Mouse (Mus musculus) retina, postnatal 1 day (tissue): ENCODE data around the gene Dvl2.

Experiments
- DNase-seq: peaks from one replicate; pipeline ENCODE4 v3.0.0-alpha.2; 2012

Gene Dvl2

DNA sequence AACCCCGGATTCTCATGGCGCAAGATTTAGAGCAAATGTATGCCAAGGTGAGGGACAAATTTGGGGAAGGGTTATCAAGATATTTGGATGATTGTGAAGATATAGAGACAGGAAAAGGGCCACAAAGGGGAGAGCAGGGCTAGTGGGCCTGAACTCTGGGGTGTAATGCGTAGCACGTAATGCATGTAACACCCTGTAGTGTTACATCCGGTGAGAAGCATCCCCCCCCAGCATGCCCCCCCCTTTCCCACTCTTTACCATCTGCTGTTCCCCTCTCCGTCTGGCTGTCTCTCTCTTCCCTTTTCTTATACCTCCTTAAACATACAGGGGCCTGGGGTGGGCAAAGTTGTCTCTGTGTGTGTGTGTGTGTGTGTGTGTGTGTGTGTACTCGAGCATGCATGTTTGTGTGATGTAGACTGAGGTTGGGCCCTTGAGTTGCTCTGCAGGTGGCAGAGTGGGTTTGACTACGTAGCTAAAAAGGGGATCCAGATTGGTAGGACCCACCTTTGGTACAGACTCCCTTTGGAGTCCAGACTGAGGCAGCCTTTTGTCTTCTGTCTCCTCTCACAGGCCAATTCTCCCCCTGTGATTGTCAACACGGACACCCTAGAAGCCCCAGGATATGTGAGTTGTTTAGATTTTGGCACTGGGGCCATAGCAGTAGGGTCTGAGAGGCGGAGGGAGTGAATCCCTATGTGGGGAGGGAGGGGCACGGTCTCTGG is 29.6 kb downstream of the Dvl2 start:
- DNase-seq = no peak

DNA sequence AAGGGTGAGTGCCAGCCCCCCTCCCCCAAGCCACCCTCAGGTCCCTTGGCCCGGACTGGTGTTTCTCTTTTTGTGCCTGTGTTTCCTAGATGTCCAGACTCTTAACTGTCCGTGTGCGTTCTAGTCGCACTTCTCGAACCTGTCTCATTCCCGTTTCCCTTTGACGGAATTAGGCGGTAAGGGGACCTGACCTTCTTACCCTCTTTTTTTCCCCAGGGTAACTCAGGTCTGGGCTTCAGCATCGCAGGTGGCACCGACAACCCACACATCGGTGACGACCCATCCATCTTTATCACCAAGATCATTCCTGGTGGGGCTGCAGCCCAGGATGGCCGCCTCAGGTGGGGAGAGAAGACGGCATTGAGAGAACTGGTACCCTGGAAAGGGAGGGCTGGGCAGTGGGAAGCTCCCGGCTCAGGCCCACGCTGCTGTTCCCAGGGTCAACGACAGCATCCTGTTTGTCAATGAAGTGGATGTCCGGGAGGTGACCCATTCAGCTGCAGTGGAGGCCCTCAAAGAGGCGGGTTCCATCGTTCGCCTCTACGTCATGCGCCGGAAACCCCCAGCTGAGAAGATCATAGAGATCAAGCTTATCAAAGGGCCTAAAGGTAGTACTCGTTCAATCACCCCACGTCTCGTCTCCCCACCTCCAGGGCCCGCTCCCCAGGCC is 30.4 kb downstream of the Dvl2 start:
- DNase-seq = no peak

- no peak for DNase-seq
Observed at GRCm38 (mm10) chr11:70031321-70031670, 30.9 kb downstream of the Dvl2 start.

GRCm38 (mm10) chr11:70038174-70038573 is 37.8 kb downstream of the Dvl2 start:
- DNase-seq = no peak

GRCm38 (mm10) chr11:70039631-70040030 is 39.2 kb downstream of the Dvl2 start:
- no peak for DNase-seq

- no peak for DNase-seq
Observed at GRCm38 (mm10) chr11:70040184-70040583, 39.8 kb downstream of the Dvl2 start.

DNA sequence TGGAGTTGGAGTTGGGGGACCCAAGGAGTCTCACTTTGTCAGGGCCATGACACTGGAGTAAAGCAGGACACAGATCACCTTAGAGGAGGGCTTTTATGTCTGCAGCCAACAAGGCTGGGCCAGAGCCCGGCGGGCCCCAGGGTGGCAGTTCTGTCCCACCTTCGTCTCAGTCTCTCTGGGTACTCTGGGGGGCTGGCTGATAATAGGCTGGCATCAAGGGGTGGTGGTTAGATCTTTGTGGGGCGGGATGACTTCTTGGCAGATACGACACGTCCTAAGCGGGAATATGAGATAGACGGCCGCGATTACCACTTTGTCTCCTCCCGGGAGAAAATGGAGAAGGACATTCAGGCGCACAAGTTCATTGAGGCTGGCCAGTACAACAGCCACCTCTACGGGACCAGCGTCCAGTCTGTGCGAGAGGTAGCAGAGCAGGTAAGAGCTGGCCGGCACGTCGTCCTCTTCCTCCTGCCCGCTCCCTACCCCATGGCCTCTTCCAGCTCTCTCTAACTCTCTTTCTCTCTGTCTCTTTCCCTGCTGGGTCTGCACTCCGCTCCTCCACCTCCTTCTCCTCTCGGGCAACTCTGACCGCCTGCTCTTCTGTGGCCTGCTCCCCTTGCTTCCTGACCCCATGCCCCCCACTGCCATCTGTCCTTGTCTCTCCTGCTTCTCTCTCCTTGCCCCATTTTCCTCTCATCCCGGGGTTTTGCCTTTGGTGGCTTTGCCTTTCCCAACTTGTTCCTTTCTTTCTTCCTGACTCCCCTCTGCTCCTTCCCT is 42.1 kb downstream of the Dvl2 start:
- no peak for DNase-seq

DNA sequence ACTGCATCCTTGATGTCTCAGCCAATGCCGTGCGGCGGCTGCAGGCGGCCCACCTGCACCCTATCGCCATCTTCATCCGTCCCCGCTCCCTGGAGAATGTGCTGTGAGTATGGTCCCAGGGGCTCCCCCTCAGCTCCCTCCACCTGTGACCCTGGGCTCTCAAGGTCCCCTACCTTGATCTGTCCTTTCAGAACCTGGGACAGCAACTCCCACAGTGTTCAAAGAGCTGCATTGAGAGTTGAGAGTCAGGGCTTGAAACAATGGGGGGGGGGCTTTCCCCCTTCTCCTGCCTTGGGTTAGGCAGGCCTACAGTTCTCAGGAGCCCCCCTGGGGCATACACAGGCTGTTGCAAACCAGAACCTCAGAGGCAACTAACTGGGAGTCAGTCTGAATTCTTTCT is 43.3 kb downstream of the Dvl2 start:
- no peak for DNase-seq

DNA sequence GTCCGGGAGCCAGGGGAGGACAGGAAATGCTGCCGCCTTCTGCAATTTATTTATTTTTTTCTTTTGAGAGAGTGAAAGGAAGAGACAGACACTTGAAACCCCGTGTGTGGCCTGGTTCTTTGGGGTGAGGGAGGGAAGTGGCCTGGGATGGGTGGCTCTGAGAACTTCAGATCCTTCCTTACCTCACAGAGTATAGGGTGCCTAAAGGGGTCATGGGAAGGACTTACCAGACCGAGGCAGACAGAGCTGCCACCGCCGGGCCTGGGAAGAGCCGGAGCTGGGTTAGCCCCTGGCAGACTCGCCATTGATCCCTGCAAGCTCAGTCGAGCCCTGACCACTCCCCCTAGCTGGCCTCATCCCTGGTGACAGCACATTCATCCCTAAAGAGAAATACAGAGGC is 45.0 kb downstream of the Dvl2 start:
- peak; percentile 15 for DNase-seq

GRCm38 (mm10) chr11:70049366-70049765 is 49.0 kb downstream of the Dvl2 start:
- DNase-seq = no peak

DNA sequence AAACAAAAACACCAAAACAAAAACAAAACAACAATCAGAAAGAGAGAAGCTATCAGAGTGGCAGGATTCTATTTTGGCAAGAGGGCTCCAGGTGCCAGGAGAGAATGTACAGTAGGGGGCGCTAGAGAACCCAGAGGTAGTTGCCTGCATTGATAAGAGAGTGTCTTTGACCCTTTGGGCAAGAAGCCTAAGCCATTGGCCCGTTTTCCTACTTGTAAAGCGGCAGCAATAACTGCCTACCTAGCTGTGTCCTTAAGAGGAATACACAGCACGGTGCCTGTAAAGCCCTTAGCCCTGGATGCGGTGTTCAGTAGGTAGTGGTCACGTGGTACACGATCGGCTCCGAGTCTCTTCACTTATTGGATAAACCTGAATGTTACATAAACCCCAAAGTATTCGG is 49.4 kb downstream of the Dvl2 start:
- no peak for DNase-seq

DNA sequence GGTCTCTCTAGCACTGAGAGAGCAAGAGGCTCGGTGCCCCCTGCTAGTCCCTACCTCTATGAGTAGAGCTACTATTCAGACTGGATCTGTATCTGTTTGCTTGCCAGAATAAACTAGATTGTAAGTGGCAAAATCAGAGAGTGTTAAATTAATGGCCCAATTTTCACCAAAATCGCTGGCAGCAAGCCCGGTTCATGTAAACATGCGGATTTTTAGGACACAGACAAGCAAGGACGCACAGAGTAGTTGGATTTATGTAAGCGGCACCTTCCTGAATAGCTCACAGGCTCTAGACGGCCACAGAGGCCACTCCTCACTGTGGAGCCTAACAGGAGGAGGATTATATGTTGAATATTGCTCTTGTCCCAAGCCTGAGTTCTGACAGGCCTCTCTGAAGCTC is 52.8 kb downstream of the Dvl2 start:
- DNase-seq = no peak

DNA sequence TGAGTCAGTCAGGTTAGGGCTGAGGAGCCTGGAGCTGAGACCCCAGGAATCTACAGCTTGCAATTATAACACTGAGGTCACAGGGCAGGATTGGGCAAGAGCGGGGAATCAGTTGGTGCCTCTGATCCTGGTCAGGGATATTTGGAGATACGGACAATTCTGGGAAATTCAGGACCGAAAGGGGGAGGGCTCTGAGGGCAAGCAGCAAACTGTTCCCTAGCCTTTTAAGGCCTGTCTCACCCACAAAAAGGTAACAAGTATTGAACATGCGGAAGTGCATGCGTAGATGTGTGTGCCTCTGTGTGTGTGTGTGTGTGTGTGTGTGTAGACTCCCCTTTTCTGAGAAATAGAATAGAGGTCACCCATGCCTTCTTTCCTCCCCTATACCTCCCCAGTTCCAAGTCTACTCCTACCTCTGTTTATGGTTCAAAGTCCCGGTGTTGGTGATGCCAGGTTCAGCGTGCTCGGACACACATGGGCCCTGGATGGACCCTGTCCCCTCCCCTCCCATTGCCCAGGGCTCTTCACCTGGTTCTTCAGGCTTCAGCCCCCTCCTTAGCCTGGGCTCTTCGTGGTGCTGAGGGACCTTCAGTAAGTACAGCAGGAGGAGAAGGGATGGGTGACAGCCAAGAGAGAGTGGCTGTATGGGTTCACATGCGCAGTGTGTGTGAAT is 53.6 kb downstream of the Dvl2 start, which contains the start of gene Asgr1:
TSS of gene Asgr1 (plus strand) at position 188 of the 673 bp plus-strand sequence.
- DNase-seq = no peak

DNA sequence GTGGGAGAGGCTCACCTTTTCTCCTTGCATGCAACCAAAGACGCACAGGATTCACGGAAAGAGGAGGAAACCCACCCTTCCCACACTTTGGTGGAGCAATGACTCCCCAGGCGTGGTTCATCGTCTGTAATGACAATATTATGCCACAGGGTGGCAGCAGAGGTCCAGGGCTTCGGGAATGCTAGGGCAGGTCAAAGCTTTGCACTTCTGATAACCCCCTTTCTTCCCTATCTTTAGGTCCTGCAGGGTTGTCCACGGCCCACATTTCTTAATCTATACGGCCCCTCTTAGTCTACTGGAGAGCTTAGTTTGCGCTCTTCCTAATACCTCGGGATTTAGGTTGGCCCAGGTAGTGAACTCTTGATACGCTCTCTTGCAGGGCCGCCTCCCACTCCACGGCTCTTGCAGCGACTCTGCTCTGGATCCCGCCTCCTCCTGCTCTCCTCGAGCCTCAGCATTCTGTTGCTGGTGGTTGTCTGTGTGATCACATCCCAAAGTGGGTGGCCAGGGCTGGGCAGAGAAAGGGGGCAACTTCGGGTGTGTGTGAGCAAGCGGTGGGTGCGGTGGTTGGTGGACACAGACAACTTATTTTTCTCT is 55.3 kb downstream of the Dvl2 start:
- DNase-seq = peak; percentile 76

- DNase-seq = no peak
Observed at GRCm38 (mm10) chr11:70057805-70058204, 57.4 kb downstream of the Dvl2 start.

DNA sequence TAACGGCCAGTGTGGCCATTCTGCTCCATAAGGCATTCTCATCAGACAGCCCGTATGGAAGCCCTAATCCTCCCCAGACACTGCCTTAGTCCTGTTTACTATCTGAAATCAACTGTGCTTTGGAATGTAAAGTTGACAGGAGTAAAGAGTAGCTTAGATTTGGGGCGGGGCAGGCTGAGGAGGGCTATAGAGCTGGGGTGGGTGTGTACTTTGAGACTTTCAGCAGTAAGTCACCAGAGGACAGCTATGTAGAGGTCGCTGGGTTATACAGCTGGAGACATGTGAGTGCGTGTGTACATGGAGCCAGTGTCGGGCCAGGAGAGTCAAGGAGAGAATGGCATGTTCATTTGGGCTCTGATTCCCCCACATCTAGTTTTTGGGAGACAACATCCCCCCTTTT is 59.5 kb downstream of the Dvl2 start:
- DNase-seq = no peak
